Mouse (Mus musculus) urinary bladder, postnatal 36 days (tissue): ENCODE results near the gene Krt24.

Experiments used
- DNase-seq, 2 experiments: peaks; one replicate each; pipeline ENCODE4 v3.0.0; 2022; ENCODE audit warnings: low spot score in 2 of 2, mixed read lengths in 1 of 2

Krt24 gene

GRCm38 (mm10) chr11:99284833-99285312, at the start of gene Krt24:
Gene Krt24 (minus strand): TSS chr11:99285262.
- DNase-seq, result no peak

GRCm38 (mm10) chr11:99333426-99333825, 48.4 kb upstream of the Krt24 start:
- no peak for DNase-seq

GRCm38 (mm10) chr11:99329655-99330054, 44.6 kb upstream of the Krt24 start:
- peak in 1 of 2 experiments; percentile 32 for DNase-seq

- no peak for DNase-seq
Measured at GRCm38 (mm10) chr11:99322851-99323250, 37.8 kb upstream of the Krt24 start, which contains the start of gene Krt25. Gene Krt25 (minus strand): TSS chr11:99322951.

- DNase-seq, result no peak
Measured at GRCm38 (mm10) chr11:99321094-99321493, 36.0 kb upstream of the Krt24 start.

GRCm38 (mm10) chr11:99319127-99319526, 34.1 kb upstream of the Krt24 start:
- no peak for DNase-seq

- no peak for DNase-seq
Measured at GRCm38 (mm10) chr11:99316543-99316942, 31.5 kb upstream of the Krt24 start.

GRCm38 (mm10) chr11:99314594-99314993, 29.5 kb upstream of the Krt24 start:
- DNase-seq, result no peak

- no peak for DNase-seq
Measured at GRCm38 (mm10) chr11:99310882-99311281, 25.8 kb upstream of the Krt24 start.

- peak; percentile 42 to 45 for DNase-seq
Measured at GRCm38 (mm10) chr11:99307579-99307978, 22.5 kb upstream of the Krt24 start.

GRCm38 (mm10) chr11:99295039-99295438, 10.0 kb upstream of the Krt24 start:
- DNase-seq, result no peak

GRCm38 (mm10) chr11:99292846-99293245, 7.8 kb upstream of the Krt24 start:
- DNase-seq, result peak; percentile 6 to 13

GRCm38 (mm10) chr11:99284011-99284410, 1.1 kb downstream of the Krt24 start:
- DNase-seq, result no peak

- DNase-seq, result no peak
Measured at GRCm38 (mm10) chr11:99283334-99283733, 1.7 kb downstream of the Krt24 start.

- no peak for DNase-seq
Measured at GRCm38 (mm10) chr11:99281116-99281515, 3.9 kb downstream of the Krt24 start.

GRCm38 (mm10) chr11:99279986-99280385, 5.1 kb downstream of the Krt24 start:
- DNase-seq, result no peak

- DNase-seq, result no peak
Measured at GRCm38 (mm10) chr11:99276786-99277185, 8.3 kb downstream of the Krt24 start.

GRCm38 (mm10) chr11:99275624-99276023, 9.4 kb downstream of the Krt24 start:
- DNase-seq, result no peak

- no peak for DNase-seq
Measured at GRCm38 (mm10) chr11:99272721-99273120, 12.3 kb downstream of the Krt24 start.

GRCm38 (mm10) chr11:99269192-99269591, 15.9 kb downstream of the Krt24 start:
- no peak for DNase-seq

GRCm38 (mm10) chr11:99265796-99266195, 19.3 kb downstream of the Krt24 start:
- no peak for DNase-seq

- DNase-seq, result no peak
Measured at GRCm38 (mm10) chr11:99265220-99265619, 19.8 kb downstream of the Krt24 start.

- no peak for DNase-seq
Measured at GRCm38 (mm10) chr11:99256213-99256612, 28.8 kb downstream of the Krt24 start.

GRCm38 (mm10) chr11:99255316-99255715, 29.7 kb downstream of the Krt24 start:
- DNase-seq, result no peak
